Comparison of ENCODE assay signal across 11 mouse cellular contexts in genomic region chr5:65457846-65458245, GRCm38 (mm10). TPM values are rescaled to one million over a fixed set of nuclear protein-coding genes. Genes with fewer than 3 reads are reported as not detected.
DNase-seq lines count a peak whose midpoint lies in the region; ATAC-seq and TF ChIP-seq lines count a peak whose summit lies in the region.
"Had no signal": no experiment of that assay in that cellular context is flagged by ENCODE, and none has a peak within 500 bp of the region (broad histone marks: within the 10 kb centered on the region; RNA-seq: fewer than 3 reads in every experiment).

No protein-coding gene starts in this region.

- no peak overlapping the region for H3K4me3 ChIP-seq in layer of hippocampus, adult 2 months
- no peak overlapping the region for H3K4me3 ChIP-seq in embryonic facial prominence, embryonic 13.5 days
- H3K4me3 ChIP-seq in heart, postnatal 0 days (ENCODE audit: low read depth, low read length), result no peak overlapping the region
- H3K4me3 ChIP-seq in small intestine, adult 2 months (ENCODE audit: low read depth, low read length), result no peak overlapping the region

- peaks cover 21% of the 10 kb centered on the region; the same call in 1 of the 2 replicates for H3K36me3 ChIP-seq in embryonic facial prominence, embryonic 13.5 days
- H3K36me3 ChIP-seq in heart, postnatal 0 days (replicated peaks; ENCODE audit: control insufficient read depth, insufficient read depth, low read length), result peaks cover 13% of the 10 kb centered on the region; the same call in 1 of the 2 replicates
- peaks cover 15% of the 10 kb centered on the region for H3K36me3 ChIP-seq in small intestine, adult 2 months (ENCODE audit: control insufficient read depth, insufficient read depth, low read length)

- H3K4me1 ChIP-seq in embryonic facial prominence, embryonic 13.5 days, result peaks cover 26% of the 10 kb centered on the region
- H3K4me1 ChIP-seq in heart, postnatal 0 days (ENCODE audit: control insufficient read depth, insufficient read depth), result peaks cover 47% of the 10 kb centered on the region
- H3K4me1 ChIP-seq in small intestine, adult 2 months (ENCODE audit: control insufficient read depth, insufficient read depth, insufficient read length, low read length), result no peaks in the 10 kb centered on the region

- no peak for TF ChIP-seq POLR2A in small intestine, adult 2 months (IDR thresholded peaks at IDR 0.05; ENCODE audit: low read depth, low read length)

- no peak for DNase-seq in layer of hippocampus, adult 2 months (ENCODE audit: low spot score in 2 of 2)
- no peak for DNase-seq in layer of hippocampus, adult 18-20 months (ENCODE audit: low spot score in 2 of 2)
- peak; percentile 82 for DNase-seq in heart, postnatal 0 days (ENCODE audit: low spot score)
- no peak for DNase-seq in retina, embryonic 14.5 days (ENCODE audit: low spot score)
- no peak for DNase-seq in c-Kit-positive CD71-positive TER-119-positive erythroid progenitor cells, embryonic 14.5 days (ENCODE audit: low spot score)
- DNase-seq: forebrain, postnatal 0 days had no signal

- no peaks in the 10 kb centered on the region for H3K9me3 ChIP-seq in embryonic facial prominence, embryonic 13.5 days
- no peaks in the 10 kb centered on the region for H3K9me3 ChIP-seq in heart, postnatal 0 days (replicated peaks; ENCODE audit: control insufficient read depth, low read length)

- no peak overlapping the region for H3K9ac ChIP-seq in embryonic facial prominence, embryonic 13.5 days
- H3K9ac ChIP-seq in heart, postnatal 0 days (replicated peaks; ENCODE audit: low read depth, low read length), result no peak overlapping the region
- H3K9ac ChIP-seq: forebrain, postnatal 0 days had no signal

- ATAC-seq in embryonic facial prominence, embryonic 13.5 days (ENCODE audit: insufficient number of reproducible peaks, insufficient read depth, low FRiP score, low TSS enrichment, low read depth), result no peak
- peak; percentile 63 for ATAC-seq in heart, postnatal 0 days (ENCODE audit: insufficient read depth, low read depth)
- ATAC-seq in frontal cortex, adult (ENCODE audit: low TSS enrichment), result no peak
- ATAC-seq: forebrain, postnatal 0 days had no signal

- no peaks in the 10 kb centered on the region for H3K27me3 ChIP-seq in embryonic facial prominence, embryonic 13.5 days
- H3K27me3 ChIP-seq in heart, postnatal 0 days (ENCODE audit: control insufficient read depth, insufficient read depth, low read length), result no peaks in the 10 kb centered on the region
- no peaks in the 10 kb centered on the region for H3K27me3 ChIP-seq in small intestine, adult 2 months (ENCODE audit: control insufficient read depth, insufficient read depth, low read length)

- TF ChIP-seq EP300 in heart, postnatal 0 days (IDR thresholded peaks at IDR 0.05; ENCODE audit: low read depth), result no peak

- WGBS in embryonic facial prominence, embryonic 13.5 days, result 70% methylated on average over 5 of the region's 5 CpGs
- WGBS in heart, postnatal 0 days, result 27% methylated on average over 5 of the region's 5 CpGs
- WGBS in small intestine, adult 2 months, result 67% methylated on average over 5 of the region's 5 CpGs

- H3K27ac ChIP-seq in layer of hippocampus, adult 2 months, result 0 out of 2 replicates have a peak overlapping the region, but pooled peaks have one; percentile 43
- peak overlapping the region; percentile 82 for H3K27ac ChIP-seq in embryonic facial prominence, embryonic 13.5 days
- H3K27ac ChIP-seq in heart, postnatal 0 days (ENCODE audit: low read depth), result peak overlapping the region; percentile 79
- H3K27ac ChIP-seq in small intestine, adult 2 months (ENCODE audit: insufficient read depth, low read depth, low read length), result peak overlapping the region; percentile 61

- no peak for TF ChIP-seq CTCF in layer of hippocampus, adult 2 months (conservative IDR thresholded peaks at IDR 0.05)
- no peak for TF ChIP-seq CTCF in heart, postnatal 0 days (IDR thresholded peaks at IDR 0.05; ENCODE audit: low read depth)
- no peak for TF ChIP-seq CTCF in small intestine, adult 2 months (IDR thresholded peaks at IDR 0.05; ENCODE audit: extremely low read depth, insufficient read length, insufficient replicate concordance, low read depth, low read length)

- H3K4me2 ChIP-seq in embryonic facial prominence, embryonic 13.5 days, result no peak overlapping the region
- no peak overlapping the region for H3K4me2 ChIP-seq in heart, postnatal 0 days (ENCODE audit: low read depth, low read length)
- H3K4me2 ChIP-seq: liver, embryonic 11.5 days had no signal

RNA-seq across cellular contexts. Expression of gene Ugdh, which starts 22.1 kb away (rescaled TPM):
- total RNA-seq in layer of hippocampus, adult 2 months (2021), result 10 to 100 TPM; 31.8 to 32.7 TPM
- total RNA-seq in layer of hippocampus, adult 18-20 months (2021), result 10 to 100 TPM; 30.1 to 33.5 TPM
- polyA plus RNA-seq in embryonic facial prominence, embryonic 13.5 days (2015; fragmentation: Nextera tagmentation; extraction: Ambion mirVana), result 152 and 179 TPM in 2 replicates
- 16.3 and 21.0 TPM in 2 replicates for total RNA-seq in heart, postnatal 0 days (2014; rRNA removed; ENCODE audit: low replicate concordance)
- polyA plus RNA-seq in heart, postnatal 0 days (2015; fragmentation: Nextera tagmentation; extraction: Ambion mirVana), result 24.6 and 27.1 TPM in 2 replicates
- polyA plus RNA-seq in small intestine, adult 2 months (2012; rRNA removed), result 32.0 and 33.2 TPM in 2 replicates

RNA-seq across cellular contexts. Expression of gene Gm43552, which starts 34.8 kb away (rescaled TPM):
- 1 to 10 TPM; 4.4 to 5.7 TPM for total RNA-seq in layer of hippocampus, adult 2 months (2021)
- total RNA-seq in layer of hippocampus, adult 18-20 months (2021), result not detected
- not detected in 2 replicates for polyA plus RNA-seq in embryonic facial prominence, embryonic 13.5 days (2015; fragmentation: Nextera tagmentation; extraction: Ambion mirVana)
- total RNA-seq in heart, postnatal 0 days (2014; rRNA removed; ENCODE audit: low replicate concordance), result not detected in 2 replicates
- not detected in 2 replicates for polyA plus RNA-seq in heart, postnatal 0 days (2015; fragmentation: Nextera tagmentation; extraction: Ambion mirVana)
- 1.4 TPM in 1 of 2 replicates, not detected in the other for polyA plus RNA-seq in small intestine, adult 2 months (2012; rRNA removed)
- total RNA-seq: forebrain, postnatal 0 days had no signal
- polyA plus RNA-seq: cortical plate, adult 2 months; forebrain, postnatal 0 days; liver, embryonic 11.5 days had no signal
